Mouse (Mus musculus) 3134 (cell line): ENCODE results near the gene Vmn1r88.

Experiments used
- DNase-seq: peaks from one replicate; pipeline ENCODE4 v3.0.0-alpha.2; 2011; ENCODE audit warnings: low spot score; ENCODE audit not compliant: insufficient read length; ENCODE audit errors: extremely low read depth

Vmn1r88 gene

GRCm38 (mm10) chr7:13159268-13159667, at the start of gene Vmn1r88:
Vmn1r88 (plus strand) TSS chr7:13159568.
- DNase-seq: no peak

- DNase-seq: no peak
These were observed 39.6 kb upstream of the Vmn1r88 start, which contains the start of gene Vmn1r86 for GRCm38 (mm10) chr7:13119817-13120216. Vmn1r86 (minus strand) TSS chr7:13119917.

DNA sequence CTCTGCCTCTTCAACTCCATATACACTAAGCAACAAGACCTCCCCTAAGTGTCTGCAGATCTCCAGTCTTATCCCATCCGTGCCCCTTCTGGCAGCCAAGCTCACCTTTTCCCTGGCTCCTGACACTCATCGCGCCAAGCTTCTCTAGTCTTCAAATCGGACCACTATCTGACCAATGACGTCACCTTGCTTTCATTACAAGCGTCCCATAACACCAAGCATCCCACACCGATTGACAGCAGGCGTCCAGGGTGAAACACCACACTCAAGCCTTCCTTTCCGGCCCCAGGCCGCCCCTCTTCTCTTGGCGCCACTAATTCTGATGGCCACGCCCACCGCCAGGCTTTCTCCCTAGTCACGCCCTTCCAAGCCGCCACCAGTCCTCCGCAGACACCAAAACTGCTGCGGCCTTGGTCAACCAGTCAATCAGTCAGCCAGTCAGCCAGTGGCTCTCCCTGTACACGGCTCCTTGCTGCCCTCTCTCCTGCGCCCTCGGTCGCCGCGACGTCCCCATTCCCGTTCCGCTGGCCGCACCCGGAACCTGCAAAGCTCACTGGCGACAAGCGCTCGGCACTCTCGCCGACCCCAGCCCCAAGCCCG, 35.7 kb upstream of the Vmn1r88 start:
- DNase-seq: peak; percentile 32

GRCm38 (mm10) chr7:13131856-13132255, 27.5 kb upstream of the Vmn1r88 start:
- DNase-seq: peak; percentile 15

DNA sequence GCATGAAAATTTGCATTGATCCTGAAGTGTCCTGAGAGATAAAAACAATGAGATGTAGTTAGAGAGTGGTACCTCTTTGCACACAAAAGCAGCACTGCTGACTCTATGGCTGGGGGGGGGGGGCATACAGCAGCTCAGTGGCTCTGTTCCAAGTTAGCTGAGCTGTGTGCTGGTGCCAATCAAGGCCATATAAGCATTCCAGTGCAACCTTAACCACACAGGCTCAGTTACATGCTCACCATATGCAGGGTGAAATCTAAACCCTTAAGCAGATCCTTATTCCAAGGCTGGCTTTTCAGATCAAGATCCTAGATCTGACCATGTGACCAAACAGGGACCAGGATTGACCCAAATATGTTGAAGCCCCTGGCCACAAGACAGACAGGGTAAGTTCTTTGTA, 22.0 kb upstream of the Vmn1r88 start:
- no peak for DNase-seq

DNA sequence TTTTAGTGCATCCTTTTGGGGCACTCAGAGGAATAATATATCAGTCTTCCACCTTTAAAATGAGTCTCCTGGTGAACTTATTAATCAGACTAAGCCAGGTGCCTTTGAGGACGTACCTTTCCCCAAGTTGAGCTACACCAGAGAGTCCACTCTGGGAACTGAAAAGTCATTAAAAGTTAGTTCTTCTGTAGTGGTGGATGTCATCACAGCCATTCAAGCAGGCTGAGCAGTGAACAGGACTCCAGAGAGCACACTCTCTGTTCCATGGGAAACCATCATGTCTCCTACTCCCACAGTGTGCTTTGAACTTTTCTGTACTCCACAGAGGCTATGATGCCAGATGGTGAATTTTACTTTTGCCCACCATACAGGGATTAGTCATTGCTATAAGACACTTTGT, 19.3 kb upstream of the Vmn1r88 start, which contains the start of gene Vmn1r87:
Gene Vmn1r87, minus strand, starts transcription at position 101 of the 400 bp plus-strand sequence.
- no peak for DNase-seq

DNA sequence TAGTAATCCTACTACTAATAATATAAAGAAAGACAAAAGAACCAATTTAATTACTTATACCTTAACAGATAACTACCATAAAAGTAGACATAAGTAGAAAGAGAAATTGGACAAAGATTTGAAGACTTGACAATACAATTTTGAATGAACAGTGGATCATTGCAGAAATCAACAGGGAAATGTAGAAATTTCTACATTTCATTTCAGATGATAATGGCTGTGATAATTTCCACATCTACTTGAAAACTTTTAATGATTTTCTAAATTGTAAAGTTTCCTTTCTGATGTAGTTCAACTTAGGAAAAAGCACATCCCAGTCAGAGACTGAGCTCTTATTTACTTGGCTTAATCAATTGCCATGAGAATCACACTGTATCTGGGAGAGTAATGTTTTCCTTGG, 53.4 kb downstream of the Vmn1r88 start, which contains the start of gene Vmn1r89:
Gene Vmn1r89, plus strand, starts transcription at position 301 of the 400 bp plus-strand sequence.
- no peak for DNase-seq
